Mouse (Mus musculus) left cerebral cortex, postnatal 10 days (tissue): Measurements from ENCODE around the gene Slc22a4. TPM values are rescaled to one million over a fixed set of nuclear protein-coding genes. Genes with fewer than 3 reads are reported as not detected.
A peak's percentile ranks its signal among the peaks of the same experiment; 100 is the strongest.

Experiments used
- DNase-seq, 2 experiments: peaks; one replicate each; pipeline ENCODE4 v3.0.0; 2021 to 2022; ENCODE audit warnings: low spot score in 2 of 2, mixed read lengths in 1 of 2; ENCODE audit errors: extremely low spot score in 1 of 2
- intact Hi-C: fragments of 180-260 bp; cut with DNase I; formaldehyde crosslinking; loops from one replicate; pipeline ENCODE4 v1.15.1; 2025
- total RNA-seq, 2 experiments: library from RNA; stranded (reverse); gene quantifications; 2 replicates each; pipeline ENCODE4 v1.2.3; 2021

Slc22a4 gene
- total RNA-seq, result 1 to 10 TPM; 3.7 to 7.1 TPM

DNA sequence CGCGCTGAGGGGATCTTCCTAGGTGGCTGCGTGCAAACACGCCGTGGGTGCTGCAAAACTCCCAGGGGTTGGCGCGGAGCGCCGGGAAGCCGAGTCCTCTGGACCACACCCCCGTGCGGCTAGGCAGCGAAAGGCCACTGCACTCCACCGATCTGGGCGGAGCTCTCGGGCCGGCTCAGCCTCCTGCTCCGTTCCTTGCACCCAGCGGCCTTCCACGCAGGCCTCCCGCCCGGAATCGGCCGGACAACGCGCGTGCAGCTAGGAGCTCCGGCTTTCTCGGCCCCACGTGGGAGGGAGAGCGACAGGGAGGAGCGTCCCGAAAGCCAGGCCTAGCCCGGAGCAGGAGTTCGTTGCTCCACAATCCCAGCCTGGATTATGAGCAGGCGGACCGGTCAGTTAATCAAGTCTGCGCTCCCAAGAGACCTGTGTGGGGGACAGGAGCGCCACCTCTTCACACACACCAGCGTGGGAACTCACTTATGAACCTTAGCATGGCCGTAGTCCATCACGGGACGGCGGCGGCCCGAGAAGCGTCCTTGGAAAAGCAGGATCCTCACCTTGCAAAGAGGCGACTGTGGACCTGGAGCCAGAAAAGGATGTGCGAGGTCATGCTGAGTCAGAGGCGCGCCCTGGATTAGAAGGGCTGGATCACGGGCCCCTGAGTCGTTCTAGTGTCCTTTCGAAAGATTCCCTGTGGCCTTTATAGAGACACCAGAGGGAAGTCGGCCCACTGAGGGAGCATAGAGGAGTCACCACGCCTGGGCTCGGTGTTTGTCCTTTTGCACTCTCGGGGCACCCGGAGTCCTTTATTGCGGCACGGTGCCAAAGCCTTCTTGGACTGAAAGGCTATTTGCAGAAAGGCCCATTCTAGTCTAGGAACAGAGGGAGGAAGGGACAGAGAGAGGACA, at the start of gene Slc22a4:
Gene Slc22a4, minus strand, starts transcription at position 47 of the 908 bp plus-strand sequence.
- DNase-seq, result peak; percentile 32 to 86
- intact Hi-C loops, result no loop called here

DNA sequence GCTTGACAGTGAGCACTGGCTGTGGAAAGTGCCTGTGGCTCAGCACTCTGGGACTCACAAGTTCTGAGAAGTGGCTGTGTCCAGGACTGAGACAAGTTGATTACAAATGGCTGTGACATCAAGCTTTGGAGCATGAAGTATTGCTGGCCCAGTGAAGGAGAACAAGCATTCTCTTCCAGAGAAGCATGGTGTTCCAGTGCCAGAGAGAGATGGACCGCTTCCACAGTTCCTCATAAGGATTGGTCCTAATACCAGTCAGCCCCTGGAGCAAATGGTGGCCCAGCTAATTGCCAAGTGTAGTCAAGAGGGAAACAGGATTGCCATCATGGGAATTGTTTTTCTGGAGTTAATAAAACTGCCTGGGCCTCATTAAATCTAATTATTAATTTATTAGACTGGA, 48.2 kb upstream of the Slc22a4 start:
- intact Hi-C loops, result no loop called here
- no peak for DNase-seq

DNA sequence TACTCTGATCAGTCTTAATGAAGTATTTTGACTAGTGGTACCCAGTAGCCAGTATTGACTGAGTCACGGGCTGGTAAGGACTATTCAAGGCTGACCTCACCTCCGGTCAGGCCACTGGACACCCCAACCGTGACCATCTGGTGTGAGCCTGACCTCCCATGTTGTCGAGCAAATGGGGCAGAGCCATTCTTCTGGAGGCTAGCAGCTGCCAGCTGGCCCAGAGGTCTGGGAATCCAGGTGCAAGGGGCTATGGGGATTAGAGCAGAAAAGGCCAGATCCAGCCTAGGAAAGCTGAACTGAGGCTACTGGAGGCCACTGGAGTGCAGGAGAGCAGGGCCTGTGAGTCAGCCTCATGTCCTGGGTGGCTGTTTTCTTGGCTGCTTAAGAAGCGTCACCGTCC, 47.5 kb upstream of the Slc22a4 start:
- no peak for DNase-seq
- intact Hi-C loops, result no loop called here

- intact Hi-C loops, result no loop called here
Observed at GRCm38 (mm10) chr11:54073291-54073690, 45.4 kb upstream of the Slc22a4 start.

GRCm38 (mm10) chr11:54071726-54072445, 44.0 kb upstream of the Slc22a4 start:
- intact Hi-C loops, result no loop called here
- peak in 1 of 2 experiments; percentile 27 for DNase-seq

More at GRCm38 (mm10) chr11:54073291-54073690, 45.4 kb upstream of the Slc22a4 start:
- DNase-seq, result peak in 1 of 2 experiments; percentile 18

DNA sequence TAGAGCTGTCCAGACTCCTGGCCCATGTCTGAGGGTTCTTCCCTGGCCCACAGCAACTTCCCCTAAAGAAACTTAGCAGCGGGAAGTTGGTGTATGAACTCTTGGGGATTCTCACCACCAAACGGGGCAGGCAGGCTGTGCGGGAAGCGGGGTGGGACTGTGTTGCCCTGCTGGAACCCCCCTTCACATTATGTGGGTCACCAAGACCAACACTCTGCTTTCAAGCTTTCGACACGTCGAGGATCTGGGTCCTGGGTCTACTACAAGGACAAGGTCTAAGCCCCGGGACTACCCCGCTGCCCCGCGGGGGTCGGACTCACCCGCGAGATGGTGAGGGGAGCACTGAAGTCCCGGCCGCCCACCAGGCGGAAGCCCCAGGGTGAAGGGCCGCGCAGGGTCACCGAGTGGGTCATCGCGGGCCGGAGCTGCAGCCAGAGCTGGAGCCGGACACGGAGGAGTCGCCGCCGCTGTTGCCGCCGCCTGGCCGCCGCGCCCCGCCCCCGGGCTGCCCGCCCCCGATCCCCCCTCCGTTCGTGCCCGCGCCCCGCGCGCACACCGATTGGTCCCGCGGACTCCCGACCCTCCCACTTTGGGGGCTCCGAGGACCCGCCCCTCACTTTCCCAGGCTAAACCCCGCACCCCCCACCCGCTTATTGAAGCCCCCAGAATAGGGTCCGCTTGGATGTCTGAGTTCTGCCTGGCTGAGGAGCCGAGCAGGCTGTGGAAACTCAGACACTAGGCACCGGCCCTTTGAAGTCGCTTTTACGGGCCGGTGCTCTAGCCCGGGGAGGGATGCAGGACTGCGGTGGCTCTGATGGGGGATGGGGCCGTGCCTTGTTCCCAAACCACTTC, 40.9 kb upstream of the Slc22a4 start, which contains the start of gene Pdlim4:
Gene Pdlim4, minus strand, starts transcription at position 495 of the 852 bp plus-strand sequence.
- intact Hi-C loops, result no loop called here
- peak in 1 of 2 experiments; percentile 82 for DNase-seq

DNA sequence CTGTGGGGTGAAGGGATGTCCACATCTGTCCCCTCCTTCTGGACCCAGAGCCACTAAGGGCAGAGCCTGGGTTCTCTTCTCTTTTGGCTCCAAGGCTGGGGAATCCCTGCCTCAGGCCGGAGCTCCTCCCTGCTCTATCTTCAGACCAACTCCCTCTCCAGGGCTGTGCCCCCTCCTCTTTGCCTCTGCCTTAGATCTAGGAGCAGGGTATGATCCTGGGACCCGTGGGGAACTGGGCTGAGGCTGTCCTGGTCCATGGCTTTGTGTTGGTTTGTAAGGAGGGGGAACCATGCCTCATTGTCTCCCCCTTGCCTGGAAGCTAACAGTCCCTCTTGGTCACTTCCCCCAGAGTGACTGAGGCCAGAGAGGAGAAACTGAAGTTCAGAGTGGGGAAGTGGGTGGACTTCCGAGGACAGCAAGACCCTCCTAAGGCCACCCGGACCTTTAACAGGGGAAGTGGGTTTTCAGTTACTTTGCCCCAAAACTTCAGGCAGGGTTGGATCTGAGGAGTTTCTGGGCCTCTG, 40.2 kb upstream of the Slc22a4 start:
- intact Hi-C loops, result no loop called here
- DNase-seq, result peak in 1 of 2 experiments; percentile 25

DNA sequence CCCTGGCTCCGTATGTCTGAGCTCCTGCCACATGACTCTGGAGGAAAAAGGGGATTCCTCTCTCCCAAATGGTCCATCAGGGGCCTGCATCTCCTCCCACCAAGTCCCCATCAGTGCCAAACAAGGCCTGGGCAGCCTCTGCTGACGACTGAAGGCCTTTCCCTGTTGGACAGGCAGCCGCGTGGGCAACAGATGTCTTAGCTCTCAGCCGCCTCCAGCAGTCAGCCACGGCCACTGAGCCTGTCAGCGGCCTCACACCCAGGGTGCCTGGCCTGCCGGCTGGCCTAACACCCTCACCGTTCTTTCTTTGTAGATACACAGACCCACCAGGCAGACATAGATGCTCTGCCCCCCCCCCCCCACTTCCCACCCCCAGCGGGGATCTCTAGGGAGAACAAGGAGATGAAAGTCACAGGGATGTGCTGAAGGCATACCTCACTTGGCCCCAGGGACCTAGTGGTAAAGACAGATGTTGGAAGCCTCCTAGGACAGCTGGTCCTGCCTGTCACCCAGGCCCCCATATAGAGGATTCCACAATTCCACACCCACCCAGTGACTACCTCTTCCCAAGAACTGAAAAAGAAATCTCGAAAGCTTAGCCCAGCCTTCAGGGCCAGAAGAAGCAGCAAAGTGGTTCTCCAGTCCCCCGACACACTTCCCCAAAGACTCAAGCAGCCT, 39.6 kb upstream of the Slc22a4 start:
- intact Hi-C loops, result no loop called here
- peak in 1 of 2 experiments; percentile 53 for DNase-seq

GRCm38 (mm10) chr11:54066400-54066799, 38.5 kb upstream of the Slc22a4 start:
- DNase-seq, result peak in 1 of 2 experiments; percentile 13
- intact Hi-C loops, result no loop called here

GRCm38 (mm10) chr11:54065915-54066178, 38.0 kb upstream of the Slc22a4 start:
- DNase-seq, result no peak
- intact Hi-C loops, result no loop called here

DNA sequence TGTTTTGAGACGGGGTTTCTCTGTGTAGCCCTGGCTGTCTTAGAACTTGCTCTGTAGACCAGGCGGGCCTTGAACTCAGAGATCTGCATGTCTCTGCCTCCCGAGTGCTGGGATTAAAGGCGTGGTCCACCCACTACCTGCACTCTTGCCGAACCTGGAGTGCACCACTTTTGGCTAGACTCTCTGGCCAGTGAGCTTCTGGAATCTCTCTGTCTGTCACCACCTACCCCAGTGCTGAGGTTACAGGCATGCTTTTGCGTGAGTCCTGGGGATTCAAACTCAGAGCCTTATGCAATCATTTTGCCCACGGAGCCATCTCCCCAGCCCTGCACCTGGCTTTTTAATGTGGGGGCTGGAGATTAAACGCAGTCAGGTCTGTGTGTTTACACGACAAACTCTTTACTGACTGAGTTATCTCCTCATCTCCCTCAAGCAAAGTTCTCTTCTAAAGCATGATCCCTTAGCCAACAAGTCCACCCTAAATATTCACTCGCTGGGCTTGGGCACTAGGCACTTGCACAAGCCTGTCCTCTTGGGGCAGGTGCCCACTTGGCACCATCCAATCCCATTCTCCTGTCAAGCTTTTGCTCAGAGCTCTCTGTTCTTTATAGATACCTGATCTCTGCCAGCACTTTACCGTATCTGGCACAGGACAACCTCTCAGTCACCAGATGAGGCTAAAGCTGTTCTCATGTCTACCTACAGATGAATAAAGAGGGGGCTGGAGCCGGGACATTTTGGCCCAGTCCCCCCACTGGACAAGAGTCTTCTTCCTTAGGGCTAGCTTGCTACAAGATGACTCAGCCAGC, 37.4 kb upstream of the Slc22a4 start:
- intact Hi-C loops, result no loop called here
- DNase-seq, result peak in 1 of 2 experiments; percentile 4

DNA sequence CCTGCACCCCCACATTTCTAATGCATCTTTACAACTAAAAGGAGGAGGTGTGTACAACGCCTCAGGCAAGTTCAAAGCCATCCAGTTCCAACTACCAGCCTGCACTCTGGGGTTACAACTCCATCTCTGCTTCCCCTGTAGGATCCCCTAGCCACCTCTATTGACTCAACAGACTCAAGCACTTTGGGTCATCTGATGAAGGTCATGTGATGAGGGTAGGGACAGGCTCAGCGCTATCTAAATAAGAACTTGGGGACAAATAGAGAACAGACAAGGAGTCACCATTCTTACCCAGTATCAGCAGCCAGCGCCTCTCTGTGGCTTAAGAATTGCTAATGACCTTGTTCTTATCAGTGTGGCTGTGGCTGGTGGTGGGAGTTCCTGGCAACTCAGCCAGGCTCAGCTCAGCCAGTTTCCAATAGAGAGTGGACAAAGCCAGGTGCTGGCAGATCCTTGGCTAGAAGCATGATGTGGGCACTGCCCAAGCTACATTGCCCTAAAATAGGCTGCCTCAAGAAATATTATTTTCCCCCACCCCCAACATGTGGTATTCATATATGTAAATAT, 36.6 kb upstream of the Slc22a4 start:
- DNase-seq, result peak in 1 of 2 experiments; percentile 10
- intact Hi-C loops, result no loop called here

- peak in 1 of 2 experiments; percentile 14 for DNase-seq
- intact Hi-C loops, result no loop called here
Observed at GRCm38 (mm10) chr11:54063472-54063775, 35.5 kb upstream of the Slc22a4 start.

GRCm38 (mm10) chr11:54062753-54063471, 35.0 kb upstream of the Slc22a4 start:
- intact Hi-C loops, result no loop called here
- no peak for DNase-seq

DNA sequence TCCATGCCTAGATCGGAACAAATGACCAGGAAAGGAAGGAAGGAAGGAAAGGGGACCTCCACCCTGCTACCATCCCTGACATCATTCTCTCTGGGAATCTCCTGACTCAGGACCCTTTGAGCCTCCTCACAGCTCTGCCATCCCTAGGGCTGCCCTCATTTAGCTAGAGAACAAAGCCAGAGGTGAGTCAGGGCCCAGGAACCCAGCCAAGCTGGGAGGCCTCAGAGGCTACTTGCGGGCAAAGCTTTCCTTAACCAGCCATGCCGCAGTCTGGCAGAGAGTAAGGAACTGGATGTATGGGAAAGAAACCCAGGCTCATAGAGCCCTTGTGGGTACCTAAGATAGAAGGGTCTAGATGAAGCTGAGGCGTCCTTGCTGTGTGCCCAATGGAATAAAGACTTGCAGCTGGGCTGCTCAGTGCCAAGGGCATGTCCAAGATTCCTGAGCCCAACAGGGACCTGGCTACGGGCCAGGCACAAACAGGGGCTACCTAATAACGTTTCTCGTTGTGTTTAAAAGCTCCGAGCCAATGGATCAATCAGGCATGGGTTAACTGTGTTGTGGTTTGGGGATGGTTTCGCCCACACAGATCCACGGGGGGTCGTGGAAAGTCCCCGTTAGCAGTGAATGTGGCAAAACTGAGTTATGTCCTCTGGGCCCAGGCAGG, 34.3 kb upstream of the Slc22a4 start:
- peak in 1 of 2 experiments; percentile 40 for DNase-seq
- intact Hi-C loops, result no loop called here

GRCm38 (mm10) chr11:54060316-54060715, 32.4 kb upstream of the Slc22a4 start:
- intact Hi-C loops, result no loop called here
- DNase-seq, result no peak
